Mouse (Mus musculus): ENCODE measurements around the gene Tab1. TPM values are rescaled to one million over a fixed set of nuclear protein-coding genes. Genes with fewer than 3 reads are reported as not detected.

Tab1 gene
- polyA plus RNA-seq, 1 experiment = 49.3 TPM

GRCm38 (mm10) chr15:80188927-80189326, 56.0 kb downstream of the Tab1 start:
- TF ChIP-seq CTCF (IDR thresholded peaks at IDR 0.05; ENCODE audit: borderline replicate concordance, extremely low read depth, insufficient read depth, insufficient read length) (no peak), POLR2A (IDR thresholded peaks at IDR 0.05; ENCODE audit: borderline replicate concordance, extremely low read depth, insufficient read depth, insufficient read length, poor library complexity, severe bottlenecking) (no peak)
- no peak for DNase-seq (ENCODE audit: low read depth)

- no peak for DNase-seq (ENCODE audit: low read depth)
- no peak for TF ChIP-seq CTCF (IDR thresholded peaks at IDR 0.05; ENCODE audit: borderline replicate concordance, extremely low read depth, insufficient read depth, insufficient read length)
- TF ChIP-seq POLR2A (IDR thresholded peaks at IDR 0.05; ENCODE audit: borderline replicate concordance, extremely low read depth, insufficient read depth, insufficient read length, poor library complexity, severe bottlenecking) = no peak
Observed at GRCm38 (mm10) chr15:80190075-80190474, 57.1 kb downstream of the Tab1 start.

DNA sequence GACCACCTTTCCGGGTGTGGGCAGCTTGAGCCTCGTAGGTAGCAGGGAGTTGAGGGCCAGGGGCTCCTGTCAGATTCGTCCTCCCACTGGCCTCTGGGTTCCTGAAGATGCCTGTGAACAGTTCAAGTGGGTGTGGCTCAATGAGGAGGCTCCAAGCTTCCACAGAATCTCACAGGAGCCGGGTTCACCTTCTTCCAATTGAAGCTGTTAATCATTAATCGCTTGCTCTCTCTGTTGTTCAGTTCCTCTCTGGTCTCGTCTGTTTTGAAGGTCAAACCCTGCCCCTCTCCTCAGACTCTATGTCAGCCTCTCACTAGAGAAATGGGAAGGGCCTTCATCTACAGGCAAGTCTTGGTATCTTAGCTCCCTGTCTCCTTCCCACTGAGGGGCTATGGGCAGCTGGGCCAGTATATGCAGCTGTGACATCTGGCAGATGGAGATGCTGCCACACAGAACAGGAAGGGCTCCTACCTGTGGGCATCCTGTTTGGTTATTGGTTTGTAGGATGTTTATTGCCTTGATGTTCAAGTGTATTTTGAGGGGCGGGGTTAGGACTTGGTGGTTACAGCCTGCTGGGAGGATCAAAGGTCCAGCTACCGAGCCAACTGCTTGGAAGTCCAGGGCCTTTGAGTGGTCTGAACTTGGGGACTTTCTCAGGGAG, 58.8 kb downstream of the Tab1 start:
- DNase-seq (ENCODE audit: low read depth) = no peak
- TF ChIP-seq CTCF (IDR thresholded peaks at IDR 0.05; ENCODE audit: borderline replicate concordance, extremely low read depth, insufficient read depth, insufficient read length) = no peak
- TF ChIP-seq POLR2A (IDR thresholded peaks at IDR 0.05; ENCODE audit: borderline replicate concordance, extremely low read depth, insufficient read depth, insufficient read length, poor library complexity, severe bottlenecking) = no peak

DNA sequence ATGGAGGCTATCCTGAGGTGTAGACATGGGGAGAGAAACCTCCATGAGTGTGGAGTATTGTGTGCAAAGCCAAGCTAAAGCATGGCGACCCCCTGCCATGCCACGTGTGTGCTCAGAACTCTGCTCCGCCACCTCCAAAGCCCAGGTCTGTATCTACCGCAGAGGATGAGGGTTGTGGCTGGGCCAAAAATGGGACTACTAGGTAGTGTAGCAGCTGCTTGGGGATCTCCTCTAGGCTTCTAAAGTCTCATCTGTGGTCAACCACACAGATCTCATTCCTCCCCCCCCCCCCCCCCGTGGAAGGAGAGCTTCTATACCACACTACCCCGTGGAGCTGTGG, 59.3 kb downstream of the Tab1 start:
- no peak for TF ChIP-seq CTCF (IDR thresholded peaks at IDR 0.05; ENCODE audit: borderline replicate concordance, extremely low read depth, insufficient read depth, insufficient read length)
- no peak for TF ChIP-seq POLR2A (IDR thresholded peaks at IDR 0.05; ENCODE audit: borderline replicate concordance, extremely low read depth, insufficient read depth, insufficient read length, poor library complexity, severe bottlenecking)
- no peak for DNase-seq (ENCODE audit: low read depth)

- TF ChIP-seq POLR2A (IDR thresholded peaks at IDR 0.05; ENCODE audit: borderline replicate concordance, extremely low read depth, insufficient read depth, insufficient read length, poor library complexity, severe bottlenecking) = no peak
- TF ChIP-seq CTCF (IDR thresholded peaks at IDR 0.05; ENCODE audit: borderline replicate concordance, extremely low read depth, insufficient read depth, insufficient read length) = no peak
- no peak for DNase-seq (ENCODE audit: low read depth)
Observed at GRCm38 (mm10) chr15:80192847-80193246, 59.9 kb downstream of the Tab1 start.

DNA sequence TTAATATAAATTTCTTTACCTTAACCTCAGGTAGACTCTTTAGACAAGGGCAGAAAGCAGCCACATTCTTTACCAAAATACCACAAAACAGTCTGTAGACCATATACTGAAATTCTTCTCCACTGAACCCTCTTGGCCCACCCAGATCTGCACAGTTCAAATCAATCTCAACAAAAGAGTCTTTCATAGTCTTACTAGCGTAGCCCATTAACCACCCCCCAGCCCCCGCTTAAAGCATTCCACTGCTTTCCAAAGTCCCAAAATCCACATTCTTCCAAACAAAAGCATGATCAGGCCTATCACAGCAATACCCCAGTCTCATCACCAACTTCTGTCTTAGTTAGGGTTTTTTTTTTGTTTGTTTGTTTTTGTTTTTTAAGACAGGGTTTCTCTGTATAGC, 66.6 kb downstream of the Tab1 start:
- TF ChIP-seq CTCF (IDR thresholded peaks at IDR 0.05; ENCODE audit: borderline replicate concordance, extremely low read depth, insufficient read depth, insufficient read length) (no peak), POLR2A (IDR thresholded peaks at IDR 0.05; ENCODE audit: borderline replicate concordance, extremely low read depth, insufficient read depth, insufficient read length, poor library complexity, severe bottlenecking) (no peak)
- DNase-seq (ENCODE audit: low read depth) = no peak

DNA sequence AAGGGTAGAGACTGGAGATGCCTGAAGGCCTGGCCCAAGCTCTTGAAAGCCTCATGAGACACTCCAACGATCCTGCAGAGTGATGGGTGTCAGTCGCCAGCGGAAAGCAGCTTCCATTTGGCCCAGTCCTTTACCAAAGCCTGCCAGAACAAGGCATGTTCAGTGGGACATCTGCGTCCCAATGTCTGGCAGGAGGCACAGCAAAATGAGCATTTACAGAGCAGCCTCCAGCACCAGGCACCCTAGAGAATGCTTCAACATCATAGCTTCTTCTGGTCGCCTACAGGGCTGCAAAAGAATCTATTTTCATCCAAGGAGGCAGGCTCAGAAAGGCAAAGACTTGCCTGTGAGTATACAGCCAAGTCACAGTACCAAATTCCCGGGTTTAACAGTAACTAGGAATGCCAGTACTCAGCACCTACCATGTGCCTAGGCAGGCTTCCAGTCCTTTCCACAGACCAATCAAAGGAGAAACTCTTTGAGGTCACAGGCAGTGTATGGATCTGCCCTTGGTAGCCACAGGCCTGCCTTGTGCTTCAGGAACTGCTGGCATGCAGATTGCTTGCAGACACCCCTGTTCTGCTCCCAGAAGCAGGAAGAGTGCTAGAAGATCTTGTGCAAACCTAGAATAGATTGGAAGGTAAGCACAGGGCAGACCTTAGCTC, 69.3 kb downstream of the Tab1 start:
- TF ChIP-seq CTCF (IDR thresholded peaks at IDR 0.05; ENCODE audit: borderline replicate concordance, extremely low read depth, insufficient read depth, insufficient read length) (no peak), POLR2A (IDR thresholded peaks at IDR 0.05; ENCODE audit: borderline replicate concordance, extremely low read depth, insufficient read depth, insufficient read length, poor library complexity, severe bottlenecking) (no peak)
- DNase-seq (ENCODE audit: low read depth) = peak; percentile 25

GRCm38 (mm10) chr15:80203406-80203805, 70.5 kb downstream of the Tab1 start:
- DNase-seq (ENCODE audit: low read depth) = no peak

GRCm38 (mm10) chr15:80206057-80206565, 73.2 kb downstream of the Tab1 start:
- TF ChIP-seq CTCF (IDR thresholded peaks at IDR 0.05; ENCODE audit: borderline replicate concordance, extremely low read depth, insufficient read depth, insufficient read length) (no peak), POLR2A (IDR thresholded peaks at IDR 0.05; ENCODE audit: borderline replicate concordance, extremely low read depth, insufficient read depth, insufficient read length, poor library complexity, severe bottlenecking) (no peak)
- DNase-seq (ENCODE audit: low read depth) = no peak

More at GRCm38 (mm10) chr15:80203406-80203805, 70.5 kb downstream of the Tab1 start:
- TF ChIP-seq POLR2A (IDR thresholded peaks at IDR 0.05; ENCODE audit: borderline replicate concordance, extremely low read depth, insufficient read depth, insufficient read length, poor library complexity, severe bottlenecking) = no peak
- no peak for TF ChIP-seq CTCF (IDR thresholded peaks at IDR 0.05; ENCODE audit: borderline replicate concordance, extremely low read depth, insufficient read depth, insufficient read length)

DNA sequence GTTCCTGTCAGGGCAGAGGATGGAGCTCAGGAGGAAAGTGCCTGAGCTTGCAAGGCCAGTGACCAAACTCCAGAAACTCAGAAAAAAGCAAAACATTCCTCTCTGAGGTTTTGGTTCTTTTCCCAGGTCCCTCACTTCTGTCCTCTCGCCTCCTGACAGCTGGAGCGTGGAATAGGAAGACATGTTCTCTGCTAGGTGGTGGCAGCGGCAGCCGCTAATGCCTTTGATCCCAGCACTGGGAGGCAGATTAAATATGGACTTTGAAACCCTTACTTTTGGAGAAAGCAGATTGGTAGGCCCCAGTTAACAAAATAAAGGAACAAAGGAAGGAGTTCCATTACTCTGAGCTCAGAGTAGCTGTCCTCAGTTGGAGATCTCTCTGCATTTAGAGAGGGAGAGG, 75.5 kb downstream of the Tab1 start:
- peak; percentile 34 for DNase-seq (ENCODE audit: low read depth)
- TF ChIP-seq POLR2A (IDR thresholded peaks at IDR 0.05; ENCODE audit: borderline replicate concordance, extremely low read depth, insufficient read depth, insufficient read length, poor library complexity, severe bottlenecking) (no peak), CTCF (IDR thresholded peaks at IDR 0.05; ENCODE audit: borderline replicate concordance, extremely low read depth, insufficient read depth, insufficient read length) (no peak)

Other genes starting within 250 kb of the Tab1 start
- 4.7 and 5.6 TPM in 2 replicates for gene Apobec3, start 241.5 kb upstream of the Tab1 start, polyA plus RNA-seq (2012; rRNA removed)
- gene Cbx7, start 162.0 kb upstream of the Tab1 start, polyA plus RNA-seq (2012; rRNA removed) = 10.9 and 14.4 TPM in 2 replicates
- gene Pdgfb, start 118.2 kb upstream of the Tab1 start, polyA plus RNA-seq (2012; rRNA removed) = 12.3 and 16.8 TPM in 2 replicates
- 64.7 and 75.5 TPM in 2 replicates for gene Syngr1, start 41.8 kb upstream of the Tab1 start, polyA plus RNA-seq (2012; rRNA removed)
- 770 and 873 TPM in 2 replicates for gene Rpl3, start 41.3 kb upstream of the Tab1 start, polyA plus RNA-seq (2012; rRNA removed)
- gene Mgat3, start 40.6 kb downstream of the Tab1 start, polyA plus RNA-seq (2012; rRNA removed) = 47.2 and 64.7 TPM in 2 replicates
- gene Mief1, start 100.9 kb downstream of the Tab1 start, polyA plus RNA-seq (2012; rRNA removed) = 14.3 and 20.8 TPM in 2 replicates
- gene AC140267.1, start 102.7 kb downstream of the Tab1 start, polyA plus RNA-seq (2012; rRNA removed) = not detected in 2 replicates
- 236 and 364 TPM in 2 replicates for gene Atf4, start 122.1 kb downstream of the Tab1 start, polyA plus RNA-seq (2012; rRNA removed)
- 51.4 and 54.7 TPM in 2 replicates for gene Rps19bp1, start 131.2 kb downstream of the Tab1 start, polyA plus RNA-seq (2012; rRNA removed)
- gene Cacna1i, start 154.1 kb downstream of the Tab1 start, polyA plus RNA-seq (2012; rRNA removed) = 3.1 and 6.5 TPM in 2 replicates

All from brain, embryonic 14.5 days (tissue).